Mouse (Mus musculus) lung, adult 2 months (tissue): Measurements from ENCODE around the gene Spg11.

Experiments used
- CTCF ChIP-seq: fragments of 200-500 bp; IDR thresholded peaks from 2 replicates; pipeline ENCODE4 v1.5.1; 2011; ENCODE audit warnings: mild to moderate bottlenecking, low read length, control low read depth; ENCODE audit not compliant: insufficient read depth
- POLR2A ChIP-seq: fragments of 200-500 bp; IDR thresholded peaks from 2 replicates; pipeline ENCODE4 v1.6.1; 2011; ENCODE audit warnings: low read depth, mild to moderate bottlenecking, control low read depth, low read length, borderline replicate concordance; ENCODE audit errors: extremely low read depth

GRCm38 (mm10) chr2:122154479-122154878, 36.3 kb upstream of the Spg11 start:
- TF ChIP-seq CTCF (no peak), POLR2A (no peak)
